Mouse (Mus musculus): ENCODE data around the gene E130309D02Rik. TPM values are rescaled to one million over a fixed set of nuclear protein-coding genes. Genes with fewer than 3 reads are reported as not detected.

The E130309D02Rik gene
- total and polyA plus RNA-seq, 3 experiments, result 13.1 to 17.5 (median 16.9) TPM

- no peak overlapping the region for H3K27ac ChIP-seq
- intact Hi-C loops (cut with DNase I), result loop anchor here (10.0 kb wide), 1 partner anchor 211 kb away; no protein-coding TSS in a partner anchor
- no peak for TF ChIP-seq EP300 (IDR thresholded peaks at IDR 0.05; ENCODE audit: insufficient read depth, low read depth, low read length)
- no peak for TF ChIP-seq POLR2A (IDR thresholded peaks at IDR 0.05; ENCODE audit: insufficient read depth, low read depth, low read length)
- TF ChIP-seq CTCF (IDR thresholded peaks at IDR 0.05), result no peak
- peaks cover 5% of the 10 kb centered on the region; the same call in 1 of the 2 replicates for H3K4me1 ChIP-seq (ENCODE audit: control insufficient read depth, insufficient read depth, low read length)
- DNase-seq, result no peak
- no peaks in the 10 kb centered on the region for H3K79me2 ChIP-seq (replicated peaks; ENCODE audit: control insufficient read depth, insufficient read depth, low read length)
- H3K9ac ChIP-seq (ENCODE audit: low read depth, low read length), result no peak overlapping the region
- 77% methylated on average over 2 of the region's 2 CpGs for WGBS
- H3K27me3 ChIP-seq (ENCODE audit: control insufficient read depth, insufficient read depth, low read length), result peaks cover 5% of the 10 kb centered on the region
- no peaks in the 10 kb centered on the region for H3K36me3 ChIP-seq (ENCODE audit: control insufficient read depth, insufficient read depth, low read length)
- no peak overlapping the region for H3K4me3 ChIP-seq
Measured at GRCm38 (mm10) chr5:143295330-143295729, 19.8 kb downstream of the E130309D02Rik start.

GRCm38 (mm10) chr5:143294862-143295261, 20.3 kb downstream of the E130309D02Rik start:
- H3K4me3 ChIP-seq, result no peak overlapping the region
- TF ChIP-seq CTCF (IDR thresholded peaks at IDR 0.05) (peak; percentile 34), POLR2A (IDR thresholded peaks at IDR 0.05; ENCODE audit: insufficient read depth, low read depth, low read length) (no peak)
- 88% methylated on average over 3 of the region's 3 CpGs for WGBS
- no peak overlapping the region for H3K27ac ChIP-seq
- no peak for DNase-seq
- no peaks in the 10 kb centered on the region for H3K36me3 ChIP-seq (ENCODE audit: control insufficient read depth, insufficient read depth, low read length)
- intact Hi-C loops (cut with DNase I), result loop anchor here (10.0 kb wide), 1 partner anchor 210 kb away; no protein-coding TSS in a partner anchor
- no peak overlapping the region for H3K9ac ChIP-seq (ENCODE audit: low read depth, low read length)
- H3K4me1 ChIP-seq (ENCODE audit: control insufficient read depth, insufficient read depth, low read length), result peaks cover 5% of the 10 kb centered on the region; the same call in 1 of the 2 replicates
- H3K27me3 ChIP-seq (ENCODE audit: control insufficient read depth, insufficient read depth, low read length), result peaks cover 5% of the 10 kb centered on the region
- H3K79me2 ChIP-seq (replicated peaks; ENCODE audit: control insufficient read depth, insufficient read depth, low read length), result no peaks in the 10 kb centered on the region

GRCm38 (mm10) chr5:143293404-143293803, 21.8 kb downstream of the E130309D02Rik start, which contains the start of gene Zfp853:
TSS of gene Zfp853 (minus strand) at chr5:143293623.
- DNase-seq, result no peak
- H3K36me3 ChIP-seq (ENCODE audit: control insufficient read depth, insufficient read depth, low read length), result no peaks in the 10 kb centered on the region
- peak within 1 kb of the TSS; percentile 27; the same call in 1 of the 2 replicates for H3K9ac ChIP-seq (ENCODE audit: low read depth, low read length)
- H3K79me2 ChIP-seq (replicated peaks; ENCODE audit: control insufficient read depth, insufficient read depth, low read length), result no peaks in the 10 kb centered on the region
- no peak for TF ChIP-seq CTCF (IDR thresholded peaks at IDR 0.05)
- TF ChIP-seq EP300 (IDR thresholded peaks at IDR 0.05; ENCODE audit: insufficient read depth, low read depth, low read length), result no peak
- intact Hi-C loops (cut with DNase I), result loop anchor here (10.0 kb wide), 1 partner anchor 209 kb away; no protein-coding TSS in a partner anchor
- 3% methylated on average over 38 of the region's 38 CpGs for WGBS
- H3K27me3 ChIP-seq (ENCODE audit: control insufficient read depth, insufficient read depth, low read length), result peaks cover 5% of the 10 kb centered on the region
- H3K27ac ChIP-seq, result no peak within 1 kb of the TSS
- peak within 1 kb of the TSS; percentile 41 for H3K4me3 ChIP-seq
- H3K4me1 ChIP-seq (ENCODE audit: control insufficient read depth, insufficient read depth, low read length), result peaks cover 5% of the 10 kb centered on the region; the same call in 1 of the 2 replicates

GRCm38 (mm10) chr5:143292879-143293278, 22.3 kb downstream of the E130309D02Rik start:
- Histone ChIP-seq H3K27me3 (ENCODE audit: control insufficient read depth, insufficient read depth, low read length) (peaks cover 9% of the 10 kb centered on the region), H3K36me3 (ENCODE audit: control insufficient read depth, insufficient read depth, low read length) (no peaks in the 10 kb centered on the region), H3K27ac (no peak overlapping the region), H3K79me2 (replicated peaks; ENCODE audit: control insufficient read depth, insufficient read depth, low read length) (no peaks in the 10 kb centered on the region), H3K9ac (ENCODE audit: low read depth, low read length) (no peak overlapping the region), H3K4me1 (ENCODE audit: control insufficient read depth, insufficient read depth, low read length) (peaks cover 5% of the 10 kb centered on the region; the same call in 1 of the 2 replicates), H3K4me3 (no peak overlapping the region)
- no peak for DNase-seq
- intact Hi-C loops (cut with DNase I), result loop anchor here (10.0 kb wide), 1 partner anchor 208 kb away; no protein-coding TSS in a partner anchor
- 11% methylated on average over 18 of the region's 19 CpGs for WGBS
- TF ChIP-seq CTCF (IDR thresholded peaks at IDR 0.05) (no peak), POLR2A (IDR thresholded peaks at IDR 0.05; ENCODE audit: insufficient read depth, low read depth, low read length) (no peak), EP300 (IDR thresholded peaks at IDR 0.05; ENCODE audit: insufficient read depth, low read depth, low read length) (no peak)

- no peak overlapping the region for H3K9ac ChIP-seq (ENCODE audit: low read depth, low read length)
- H3K27ac ChIP-seq, result no peak overlapping the region
- H3K36me3 ChIP-seq (ENCODE audit: control insufficient read depth, insufficient read depth, low read length), result no peaks in the 10 kb centered on the region
- no peaks in the 10 kb centered on the region for H3K79me2 ChIP-seq (replicated peaks; ENCODE audit: control insufficient read depth, insufficient read depth, low read length)
- 77% methylated on average over 9 of the region's 9 CpGs for WGBS
- no peaks in the 10 kb centered on the region for H3K4me1 ChIP-seq (ENCODE audit: control insufficient read depth, insufficient read depth, low read length)
- H3K4me3 ChIP-seq, result no peak overlapping the region
- no peak for TF ChIP-seq EP300 (IDR thresholded peaks at IDR 0.05; ENCODE audit: insufficient read depth, low read depth, low read length)
- no peak for DNase-seq
- peaks cover 10% of the 10 kb centered on the region for H3K27me3 ChIP-seq (ENCODE audit: control insufficient read depth, insufficient read depth, low read length)
- intact Hi-C loops (cut with DNase I), result no loop called here
Measured at GRCm38 (mm10) chr5:143289299-143289698, 25.9 kb downstream of the E130309D02Rik start.

GRCm38 (mm10) chr5:143288378-143288911, 26.7 kb downstream of the E130309D02Rik start:
- Histone ChIP-seq H3K79me2 (replicated peaks; ENCODE audit: control insufficient read depth, insufficient read depth, low read length) (no peaks in the 10 kb centered on the region), H3K27ac (no peak overlapping the region), H3K36me3 (ENCODE audit: control insufficient read depth, insufficient read depth, low read length) (no peaks in the 10 kb centered on the region), H3K27me3 (ENCODE audit: control insufficient read depth, insufficient read depth, low read length) (peaks cover 7% of the 10 kb centered on the region), H3K4me3 (no peak overlapping the region; the same call in 1 of the 2 replicates), H3K4me1 (ENCODE audit: control insufficient read depth, insufficient read depth, low read length) (no peaks in the 10 kb centered on the region), H3K9ac (ENCODE audit: low read depth, low read length) (no peak overlapping the region)
- no peak for TF ChIP-seq POLR2A (IDR thresholded peaks at IDR 0.05; ENCODE audit: insufficient read depth, low read depth, low read length)
- no peak for DNase-seq
- WGBS, result 27% methylated on average over 9 of the region's 9 CpGs
- intact Hi-C loops (cut with DNase I), result no loop called here

Measured in heart, adult 2 months (tissue).